Comparison of ENCODE assay signal across 23 mouse cellular contexts in genomic region chr2:76805191-76805892, GRCm38 (mm10).
DNase-seq lines count a peak whose midpoint lies in the region; ATAC-seq and TF ChIP-seq lines count a peak whose summit lies in the region.
"Had no signal": no experiment of that assay in that cellular context is flagged by ENCODE, and none has a peak within 500 bp of the region (broad histone marks: within the 10 kb centered on the region; RNA-seq: fewer than 3 reads in every experiment).

No protein-coding gene starts in this region.

- ATAC-seq in heart, embryonic 15.5 days (replicated peaks; ENCODE audit: insufficient number of reproducible peaks, insufficient read depth, low FRiP score, low read depth): no peak
- ATAC-seq: forebrain, embryonic 13.5 days; intestine, postnatal 0 days; Patski had no signal

- no peak for DNase-seq in heart, embryonic 10.5 days (ENCODE audit: low spot score)
- no peak for DNase-seq in heart, adult 8-10 months (ENCODE audit: low spot score)
- no peak for DNase-seq in heart, adult 9 months (ENCODE audit: low spot score in 2 of 2)
- DNase-seq in ZHBTc4 (ENCODE audit: low read depth, low spot score): peak; percentile 91
- no peak for DNase-seq in T-cell, adult 2 months (ENCODE audit: low spot score)
- DNase-seq: adrenal gland, adult 8-10 months; cerebellum, adult 2 months; cerebellum, postnatal 25 days; gastrocnemius, postnatal 25 days; kidney, adult 9 months; kidney, postnatal 10 days; layer of hippocampus, adult 9-11 months; liver; lung, adult 2 months; lung, postnatal 14 days; midbrain, embryonic 14.5 days had no signal

- 0 out of 2 replicates have a peak overlapping the region, but pooled peaks have one; percentile 31 for H3K9ac ChIP-seq in heart, embryonic 15.5 days
- H3K9ac ChIP-seq in ES-Bruce4 (ENCODE audit: low read depth, poor library complexity, severe bottlenecking): no peak overlapping the region
- H3K9ac ChIP-seq: forebrain, embryonic 13.5 days; hindbrain, embryonic 14.5 days; liver, embryonic 14.5 days had no signal

- H3K4me3 ChIP-seq in heart, embryonic 10.5 days: peak overlapping the region; percentile 59
- peak overlapping the region; percentile 44 for H3K4me3 ChIP-seq in heart, embryonic 15.5 days
- no peak overlapping the region for H3K4me3 ChIP-seq in ES-Bruce4 (ENCODE audit: low read depth, low read length)
- H3K4me3 ChIP-seq: forebrain, embryonic 13.5 days had no signal

- H3K27me3 ChIP-seq in heart, embryonic 10.5 days (ENCODE audit: insufficient read depth, poor library complexity, severe bottlenecking): no peaks in the 10 kb centered on the region
- no peaks in the 10 kb centered on the region for H3K27me3 ChIP-seq in heart, embryonic 15.5 days
- H3K27me3 ChIP-seq in ES-Bruce4 (ENCODE audit: control insufficient read depth, insufficient read depth, low read length, poor library complexity, severe bottlenecking): no peaks in the 10 kb centered on the region
- H3K27me3 ChIP-seq: forebrain, embryonic 13.5 days had no signal

- TF ChIP-seq CTCF in ES-Bruce4 (IDR thresholded peaks at IDR 0.05; ENCODE audit: low read depth, low read length): no peak

- H3K9me3 ChIP-seq in heart, embryonic 10.5 days: no peaks in the 10 kb centered on the region
- no peaks in the 10 kb centered on the region for H3K9me3 ChIP-seq in heart, embryonic 15.5 days (replicated peaks)
- H3K9me3 ChIP-seq in ES-Bruce4 (replicated peaks; ENCODE audit: control insufficient read depth, insufficient read depth, low read length, poor library complexity, severe bottlenecking): no peaks in the 10 kb centered on the region
- H3K9me3 ChIP-seq: forebrain, embryonic 13.5 days had no signal

- no peak for TF ChIP-seq POLR2A in ES-Bruce4 (IDR thresholded peaks at IDR 0.05; ENCODE audit: insufficient read depth, low read length)

- peaks cover 60% of the 10 kb centered on the region for H3K36me3 ChIP-seq in heart, embryonic 10.5 days
- peaks cover 37% of the 10 kb centered on the region for H3K36me3 ChIP-seq in heart, embryonic 15.5 days
- H3K36me3 ChIP-seq in ES-Bruce4 (ENCODE audit: control insufficient read depth, insufficient read depth, low read length, poor library complexity, severe bottlenecking): no peaks in the 10 kb centered on the region; the same call in 1 of the 2 replicates

- H3K4me2 ChIP-seq in heart, embryonic 15.5 days: peak overlapping the region; percentile 53
- H3K4me2 ChIP-seq: forebrain, embryonic 13.5 days; hindbrain, embryonic 14.5 days had no signal

- 0 out of 2 replicates have a peak, but pooled peaks have one; percentile 44 for TF ChIP-seq EP300 in ES-Bruce4 (IDR thresholded peaks at IDR 0.05; ENCODE audit: insufficient read depth, low read depth, low read length)

- WGBS in heart, embryonic 10.5 days: 48% methylated on average over 5 of the region's 5 CpGs
- WGBS in heart, embryonic 15.5 days: 50% methylated on average over 5 of the region's 5 CpGs

- peaks cover 10% of the 10 kb centered on the region for H3K4me1 ChIP-seq in heart, embryonic 10.5 days
- H3K4me1 ChIP-seq in heart, embryonic 15.5 days (replicated peaks): peaks cover 11% of the 10 kb centered on the region
- peaks cover 6% of the 10 kb centered on the region for H3K4me1 ChIP-seq in ES-Bruce4 (ENCODE audit: control insufficient read depth, insufficient read depth, low read length)
- H3K4me1 ChIP-seq: forebrain, embryonic 13.5 days had no signal

- H3K27ac ChIP-seq in heart, embryonic 10.5 days: peak overlapping the region; percentile 88
- peak overlapping the region; percentile 89 for H3K27ac ChIP-seq in heart, embryonic 15.5 days
- H3K27ac ChIP-seq in ES-Bruce4 (ENCODE audit: insufficient read depth, low read length): peak overlapping the region; percentile 85
- H3K27ac ChIP-seq: forebrain, embryonic 13.5 days; hindbrain, embryonic 14.5 days; liver, embryonic 14.5 days had no signal
